Mouse (Mus musculus): Measurements from ENCODE around the gene Mvb12b. TPM values are rescaled to one million over a fixed set of nuclear protein-coding genes. Genes with fewer than 3 reads are reported as not detected.

The Mvb12b gene
- polyA plus RNA-seq, 1 experiment: 8.9 TPM

DNA sequence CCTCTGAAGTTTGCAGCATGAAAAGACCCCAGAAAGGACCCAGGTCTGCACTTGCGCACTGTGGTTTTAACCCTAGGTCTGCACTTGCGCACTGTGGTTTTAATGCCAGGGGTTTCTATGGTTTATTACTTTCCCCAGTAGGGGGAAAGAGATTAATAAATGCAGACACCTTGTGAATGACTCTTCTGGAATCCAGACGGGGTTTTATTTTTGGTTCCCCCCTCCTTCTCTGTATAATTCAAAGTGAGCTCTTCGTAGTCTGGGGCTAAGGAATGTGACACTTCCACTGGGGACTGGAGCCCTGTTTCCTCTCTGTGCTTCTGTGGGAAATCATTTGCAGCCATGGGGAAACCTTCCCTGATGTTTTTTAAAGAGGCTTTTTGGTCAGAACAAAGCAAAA lies 113.6 kb downstream of the Mvb12b start:
- TF ChIP-seq TAL1 (IDR thresholded peaks at IDR 0.05; ENCODE audit: low read length): no peak
- no peak for TF ChIP-seq GATA1 (IDR thresholded peaks at IDR 0.05; ENCODE audit: low read length)
- Histone ChIP-seq H3K4me1 (ENCODE audit: control insufficient read depth) (no peaks in the 10 kb centered on the region), H3K36me3 (ENCODE audit: control insufficient read depth) (peaks cover 24% of the 10 kb centered on the region)

DNA sequence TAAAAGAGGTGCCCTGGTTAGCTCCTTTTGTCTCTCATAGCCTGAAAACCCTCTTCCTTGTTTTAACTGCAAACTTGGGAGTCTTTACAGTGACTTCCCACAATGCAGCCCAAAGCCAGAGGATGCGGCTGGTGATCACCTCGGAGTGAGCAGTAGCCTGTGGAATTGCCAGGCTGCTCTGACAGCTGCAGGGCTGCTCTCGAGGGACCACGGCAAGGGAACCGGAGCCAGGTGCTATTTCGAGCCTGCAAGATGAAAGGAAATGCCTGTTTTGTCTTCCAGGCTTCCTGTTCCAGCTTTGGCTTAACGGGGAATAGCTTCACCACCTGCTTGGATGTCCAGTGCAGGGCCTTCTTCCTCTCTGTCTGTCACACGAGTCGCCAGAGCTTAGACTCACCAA lies 115.3 kb downstream of the Mvb12b start:
- TF ChIP-seq GATA1 (IDR thresholded peaks at IDR 0.05; ENCODE audit: low read length) (no peak), TAL1 (IDR thresholded peaks at IDR 0.05; ENCODE audit: low read length) (no peak)
- Histone ChIP-seq H3K9me3 (ENCODE audit: control insufficient read depth, low read length) (peaks cover 11% of the 10 kb centered on the region), H3K4me3 (replicated peaks) (no peak overlapping the region), H3K27me3 (ENCODE audit: control insufficient read depth) (no peaks in the 10 kb centered on the region), H3K4me1 (ENCODE audit: control insufficient read depth) (no peaks in the 10 kb centered on the region), H3K36me3 (ENCODE audit: control insufficient read depth) (peaks cover 10% of the 10 kb centered on the region)

More for the DNA sequence above, 113.6 kb downstream of the Mvb12b start:
- peaks cover 28% of the 10 kb centered on the region for H3K9me3 ChIP-seq (ENCODE audit: control insufficient read depth, low read length)
- no peaks in the 10 kb centered on the region; the same call in 1 of the 2 replicates for H3K27me3 ChIP-seq (ENCODE audit: control insufficient read depth)
- no peak overlapping the region for H3K4me3 ChIP-seq (replicated peaks)

DNA sequence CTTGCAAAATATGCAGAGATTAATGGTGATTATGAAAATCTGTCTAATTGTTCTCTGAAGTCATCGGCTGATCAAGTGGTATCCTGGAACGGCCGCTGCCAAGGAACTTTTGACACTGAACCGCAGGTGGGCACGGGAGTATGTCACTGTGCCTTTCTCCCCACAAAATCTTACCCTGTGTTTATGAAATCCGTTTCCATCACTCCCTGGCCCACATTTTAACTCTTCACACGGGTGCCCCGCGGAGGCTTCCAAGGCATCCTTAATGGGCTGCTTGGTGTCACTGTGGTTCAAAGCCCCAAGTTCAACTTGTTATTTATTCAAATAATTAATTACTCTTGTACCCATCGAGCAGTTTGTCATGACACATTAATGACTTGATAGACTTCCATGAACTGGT lies 116.4 kb downstream of the Mvb12b start:
- Histone ChIP-seq H3K27me3 (ENCODE audit: control insufficient read depth) (no peaks in the 10 kb centered on the region), H3K4me1 (ENCODE audit: control insufficient read depth) (no peaks in the 10 kb centered on the region), H3K36me3 (ENCODE audit: control insufficient read depth) (peaks cover 7% of the 10 kb centered on the region), H3K9me3 (ENCODE audit: control insufficient read depth, low read length) (peaks cover 3% of the 10 kb centered on the region; the same call in 1 of the 2 replicates), H3K4me3 (replicated peaks) (no peak overlapping the region)
- TF ChIP-seq GATA1 (IDR thresholded peaks at IDR 0.05; ENCODE audit: low read length) (no peak), TAL1 (IDR thresholded peaks at IDR 0.05; ENCODE audit: low read length) (no peak)

DNA sequence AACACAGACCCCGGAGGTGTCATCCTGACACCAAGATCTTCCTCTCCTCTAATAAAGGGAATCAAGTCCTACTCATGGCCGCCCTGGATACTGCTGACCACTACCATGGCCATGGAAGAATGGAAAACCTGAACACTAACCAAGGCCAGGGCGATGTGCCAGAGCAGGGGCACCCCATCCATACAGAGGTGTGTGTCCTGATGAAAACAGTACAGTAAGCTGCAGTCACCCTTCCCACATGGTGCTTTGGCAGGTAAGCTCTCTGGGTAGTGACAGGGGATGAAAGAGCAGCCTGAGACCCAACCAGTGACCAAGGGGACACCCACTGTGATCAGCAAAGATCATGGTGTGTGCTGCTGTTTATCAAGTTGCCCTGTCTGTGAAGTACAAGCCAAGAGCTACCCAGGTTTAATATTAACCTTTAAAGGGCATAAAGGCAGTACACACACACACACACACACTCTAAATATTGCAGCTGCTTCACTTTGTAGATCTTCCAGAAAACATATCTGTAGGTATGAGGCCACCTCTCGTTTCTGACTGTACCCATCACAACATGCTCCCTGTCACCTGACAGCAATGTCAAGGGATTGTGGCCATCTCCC lies 117.1 kb downstream of the Mvb12b start:
- no peak for TF ChIP-seq GATA1 (IDR thresholded peaks at IDR 0.05; ENCODE audit: low read length)
- no peak for TF ChIP-seq TAL1 (IDR thresholded peaks at IDR 0.05; ENCODE audit: low read length)
- Histone ChIP-seq H3K4me1 (ENCODE audit: control insufficient read depth) (no peaks in the 10 kb centered on the region), H3K4me3 (replicated peaks) (no peak overlapping the region), H3K9me3 (ENCODE audit: control insufficient read depth, low read length) (no peaks in the 10 kb centered on the region), H3K36me3 (ENCODE audit: control insufficient read depth) (peaks cover 3% of the 10 kb centered on the region), H3K27me3 (ENCODE audit: control insufficient read depth) (no peaks in the 10 kb centered on the region)

DNA sequence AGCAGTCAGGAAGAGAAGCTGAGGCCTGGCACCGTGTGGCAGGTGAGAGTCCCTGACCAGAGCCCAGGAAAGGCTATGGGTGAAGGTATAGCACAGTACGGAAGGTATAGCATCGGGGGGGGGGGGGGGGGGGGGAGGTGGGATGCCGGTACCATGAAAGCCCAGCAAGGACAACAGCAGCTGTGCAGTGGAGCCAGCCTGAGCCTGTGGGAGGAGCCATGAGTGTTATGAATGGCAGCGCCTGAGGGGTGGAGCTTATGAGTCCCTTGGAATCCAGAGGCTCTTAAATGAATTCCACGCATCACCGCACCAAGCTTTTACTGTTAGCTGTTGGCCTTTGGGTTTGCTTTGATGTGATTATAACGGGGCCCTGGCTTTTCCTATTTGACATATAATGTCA lies 123.3 kb downstream of the Mvb12b start:
- H3K36me3 ChIP-seq (ENCODE audit: control insufficient read depth): 0 out of 2 replicates have a peak, but pooled peaks cover 2% of the 10 kb centered on the region
- H3K4me1 ChIP-seq (ENCODE audit: control insufficient read depth): no peaks in the 10 kb centered on the region
- H3K9me3 ChIP-seq (ENCODE audit: control insufficient read depth, low read length): no peaks in the 10 kb centered on the region
- no peak overlapping the region for H3K4me3 ChIP-seq (replicated peaks)
- TF ChIP-seq GATA1 (IDR thresholded peaks at IDR 0.05; ENCODE audit: low read length) (no peak), TAL1 (IDR thresholded peaks at IDR 0.05; ENCODE audit: low read length) (no peak)
- no peaks in the 10 kb centered on the region for H3K27me3 ChIP-seq (ENCODE audit: control insufficient read depth)

DNA sequence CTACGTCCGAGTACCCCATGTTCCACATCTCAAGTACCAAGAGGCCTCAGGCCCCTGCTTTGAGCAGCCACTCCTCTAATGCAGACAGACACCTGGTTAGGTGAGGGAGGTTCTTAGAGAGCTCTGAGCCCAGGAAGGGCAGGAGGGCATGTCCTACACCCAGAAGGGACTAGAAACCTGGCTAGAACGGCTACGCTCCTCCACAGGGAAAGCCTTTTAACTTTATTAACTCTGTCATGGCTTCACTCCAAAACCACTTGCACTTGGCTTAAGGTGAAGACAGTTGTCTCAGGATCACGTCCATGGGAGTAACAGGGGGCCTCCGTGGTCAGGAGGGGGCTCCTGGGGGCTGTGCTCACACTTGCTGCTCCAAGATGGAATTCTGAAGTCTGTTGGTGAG lies 125.5 kb downstream of the Mvb12b start:
- Histone ChIP-seq H3K9me3 (ENCODE audit: control insufficient read depth, low read length) (no peaks in the 10 kb centered on the region), H3K36me3 (ENCODE audit: control insufficient read depth) (0 out of 2 replicates have a peak, but pooled peaks cover 2% of the 10 kb centered on the region), H3K4me3 (replicated peaks) (no peak overlapping the region), H3K4me1 (ENCODE audit: control insufficient read depth) (no peaks in the 10 kb centered on the region), H3K27me3 (ENCODE audit: control insufficient read depth) (no peaks in the 10 kb centered on the region)
- TF ChIP-seq GATA1 (IDR thresholded peaks at IDR 0.05; ENCODE audit: low read length) (no peak), TAL1 (IDR thresholded peaks at IDR 0.05; ENCODE audit: low read length) (no peak)

DNA sequence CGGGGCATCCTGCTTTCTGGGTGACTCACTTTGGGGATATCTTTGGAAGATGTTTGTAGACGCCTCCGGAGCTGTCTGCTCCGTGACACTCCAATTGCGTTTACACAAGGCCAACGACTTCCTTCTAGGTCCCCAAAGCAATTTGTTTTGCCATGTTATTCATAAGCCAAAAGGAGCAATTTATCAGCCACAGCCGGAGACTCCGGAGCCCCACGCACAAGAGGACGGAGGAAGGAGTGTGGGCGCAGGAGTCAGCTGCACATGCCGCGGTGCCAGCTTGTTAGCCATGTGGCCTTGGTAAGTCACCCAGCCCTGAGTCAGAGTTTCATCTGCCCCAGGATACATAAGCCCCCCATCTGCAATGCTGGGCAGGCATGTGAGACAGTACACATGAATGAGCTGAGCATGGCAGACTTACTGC lies 127.2 kb downstream of the Mvb12b start:
- Histone ChIP-seq H3K36me3 (ENCODE audit: control insufficient read depth) (0 out of 2 replicates have a peak, but pooled peaks cover 2% of the 10 kb centered on the region), H3K4me3 (replicated peaks) (no peak overlapping the region), H3K4me1 (ENCODE audit: control insufficient read depth) (no peaks in the 10 kb centered on the region), H3K9me3 (ENCODE audit: control insufficient read depth, low read length) (no peaks in the 10 kb centered on the region), H3K27me3 (ENCODE audit: control insufficient read depth) (no peaks in the 10 kb centered on the region)
- no peak for TF ChIP-seq TAL1 (IDR thresholded peaks at IDR 0.05; ENCODE audit: low read length)
- no peak for TF ChIP-seq GATA1 (IDR thresholded peaks at IDR 0.05; ENCODE audit: low read length)

DNA sequence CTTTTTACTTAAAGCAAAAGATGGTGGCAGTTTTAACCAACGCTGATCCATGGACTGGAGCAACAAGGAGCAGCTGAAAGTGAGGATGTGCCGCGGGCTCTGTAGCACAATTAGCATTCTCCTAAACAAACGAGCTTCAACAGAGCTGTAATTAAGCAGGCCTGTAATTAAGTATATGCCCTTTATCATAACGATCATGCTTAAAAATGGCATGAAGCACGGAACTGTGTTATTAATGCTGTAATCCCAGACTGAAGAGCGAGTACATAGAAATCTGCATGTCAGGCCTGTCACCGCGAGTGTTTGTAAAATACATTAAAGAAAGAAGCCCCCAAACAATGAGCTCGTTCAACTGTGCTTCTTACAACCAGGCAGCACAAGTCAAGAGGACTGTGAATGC lies 128.3 kb downstream of the Mvb12b start:
- peaks cover 5% of the 10 kb centered on the region for H3K36me3 ChIP-seq (ENCODE audit: control insufficient read depth)
- no peaks in the 10 kb centered on the region for H3K27me3 ChIP-seq (ENCODE audit: control insufficient read depth)
- H3K4me3 ChIP-seq (replicated peaks): no peak overlapping the region
- no peak for TF ChIP-seq TAL1 (IDR thresholded peaks at IDR 0.05; ENCODE audit: low read length)
- no peak for TF ChIP-seq GATA1 (IDR thresholded peaks at IDR 0.05; ENCODE audit: low read length)
- H3K4me1 ChIP-seq (ENCODE audit: control insufficient read depth): no peaks in the 10 kb centered on the region
- H3K9me3 ChIP-seq (ENCODE audit: control insufficient read depth, low read length): no peaks in the 10 kb centered on the region

DNA sequence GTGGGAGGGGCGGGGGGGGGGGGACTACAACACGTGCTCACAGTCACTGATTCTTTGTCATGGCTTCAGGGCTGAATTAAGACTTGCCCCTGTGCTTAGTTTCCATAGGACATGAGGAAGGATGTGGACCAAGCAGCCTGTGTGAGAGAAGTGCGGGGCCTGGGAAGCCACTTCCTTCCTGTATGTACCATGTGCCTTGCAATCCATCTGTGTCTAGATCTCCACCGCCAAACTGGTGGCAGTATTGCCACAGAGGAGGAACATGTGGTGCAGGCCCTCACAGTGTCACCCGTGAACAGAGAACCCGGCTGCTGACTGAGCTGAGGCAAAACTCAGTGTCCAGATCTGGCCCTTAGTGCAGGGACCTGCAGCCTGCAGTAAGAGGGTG lies 132.1 kb downstream of the Mvb12b start:
- Histone ChIP-seq H3K27me3 (ENCODE audit: control insufficient read depth) (no peaks in the 10 kb centered on the region), H3K36me3 (ENCODE audit: control insufficient read depth) (peaks cover 5% of the 10 kb centered on the region), H3K4me3 (replicated peaks) (no peak overlapping the region), H3K9me3 (ENCODE audit: control insufficient read depth, low read length) (no peaks in the 10 kb centered on the region), H3K4me1 (ENCODE audit: control insufficient read depth) (no peaks in the 10 kb centered on the region)
- TF ChIP-seq GATA1 (IDR thresholded peaks at IDR 0.05; ENCODE audit: low read length) (no peak), TAL1 (IDR thresholded peaks at IDR 0.05; ENCODE audit: low read length) (no peak)
